Mouse (Mus musculus): ENCODE results near the gene Bmp2. TPM values are rescaled to one million over a fixed set of nuclear protein-coding genes. Genes with fewer than 3 reads are reported as not detected.

Bmp2 gene
- total RNA-seq, 2 experiments from 2014 or later: 2.1 to 2.5 TPM

DNA sequence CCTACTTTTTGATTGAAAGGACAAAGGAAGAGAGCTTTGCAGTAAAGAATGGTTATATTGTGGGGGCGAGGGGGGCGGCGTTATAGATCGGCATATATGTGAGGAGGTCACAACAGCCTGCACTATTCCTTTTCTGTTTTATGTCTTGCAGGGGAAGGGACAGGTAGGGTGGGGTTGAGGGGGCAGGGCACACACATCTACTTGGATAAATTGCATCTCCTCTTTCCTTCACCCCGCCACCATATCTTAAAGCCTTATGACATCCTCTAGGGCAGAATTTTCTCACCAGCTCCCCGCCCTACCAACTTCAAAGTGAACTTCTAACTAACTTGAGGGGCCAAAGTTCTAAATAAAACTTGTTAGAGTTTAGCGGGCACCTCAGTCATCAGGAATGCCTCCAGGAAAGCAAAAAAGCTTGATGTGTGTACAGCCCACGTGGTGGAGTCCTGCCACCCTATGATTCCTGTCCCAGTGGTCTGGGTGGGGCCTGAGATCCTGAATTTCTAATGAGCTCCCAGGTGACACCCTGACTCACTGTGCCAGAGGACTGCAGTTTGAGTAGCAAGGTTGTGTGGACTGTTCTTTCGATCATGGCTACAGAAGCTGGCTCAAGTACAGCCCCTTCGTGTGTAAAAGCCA lies 12.4 kb downstream of the Bmp2 start:
- DNase-seq (ENCODE audit: low spot score): no peak
- intact Hi-C loops (cut with DNase I): no loop called here

DNA sequence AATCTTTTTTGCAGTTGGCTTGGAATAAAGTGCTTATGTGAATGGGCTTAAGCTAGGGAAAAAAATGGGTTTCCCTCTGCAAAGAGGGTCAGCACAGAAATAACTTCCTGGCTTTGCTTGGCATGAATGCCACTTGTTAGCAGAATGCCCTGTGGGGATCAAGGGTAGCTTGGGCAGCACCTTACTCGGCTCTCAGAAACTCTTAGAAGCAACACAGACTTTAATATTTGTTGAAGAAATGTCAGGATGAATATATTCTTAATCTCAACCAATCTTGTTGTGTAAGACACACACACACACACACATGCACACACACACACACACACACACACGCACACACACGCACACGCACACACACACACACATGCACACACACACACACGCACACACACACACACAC lies 13.5 kb downstream of the Bmp2 start:
- no peak for DNase-seq (ENCODE audit: low spot score)
- intact Hi-C loops (cut with DNase I): no loop called here

DNA sequence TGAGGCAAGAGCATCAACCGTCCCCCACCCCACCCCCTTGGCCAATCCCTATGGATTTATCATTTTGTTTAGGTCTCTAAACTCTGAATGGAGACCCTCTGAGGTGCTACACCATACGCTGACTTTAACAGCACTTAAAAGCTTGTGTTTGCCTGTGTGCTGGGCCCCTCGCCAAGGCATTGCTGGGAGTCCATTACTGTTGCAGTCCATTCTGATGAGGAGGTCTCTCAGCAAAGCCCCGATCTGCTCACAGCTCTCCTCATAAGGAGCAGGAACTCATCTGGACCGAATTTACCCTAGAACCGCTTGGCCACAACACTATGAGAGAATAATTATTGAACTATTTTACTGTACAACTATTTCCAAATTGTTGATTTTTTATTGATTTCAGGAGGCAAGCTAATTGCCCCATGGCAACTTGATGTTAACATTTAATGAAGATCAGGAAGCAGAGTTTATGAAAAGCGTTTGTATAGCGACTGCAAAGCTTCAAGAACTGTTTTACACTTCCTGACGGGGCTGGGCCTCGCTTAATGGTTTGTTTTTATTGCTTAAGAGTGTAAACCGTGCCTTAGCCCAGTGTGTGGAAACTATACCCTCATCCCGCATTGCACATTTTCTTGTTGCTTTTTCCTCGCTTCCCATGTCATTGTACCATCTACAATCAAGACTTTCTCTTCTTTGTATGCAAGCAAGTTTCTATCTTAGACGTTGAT lies 14.2 kb downstream of the Bmp2 start:
- intact Hi-C loops (cut with DNase I): no loop called here
- DNase-seq (ENCODE audit: low spot score): no peak

DNA sequence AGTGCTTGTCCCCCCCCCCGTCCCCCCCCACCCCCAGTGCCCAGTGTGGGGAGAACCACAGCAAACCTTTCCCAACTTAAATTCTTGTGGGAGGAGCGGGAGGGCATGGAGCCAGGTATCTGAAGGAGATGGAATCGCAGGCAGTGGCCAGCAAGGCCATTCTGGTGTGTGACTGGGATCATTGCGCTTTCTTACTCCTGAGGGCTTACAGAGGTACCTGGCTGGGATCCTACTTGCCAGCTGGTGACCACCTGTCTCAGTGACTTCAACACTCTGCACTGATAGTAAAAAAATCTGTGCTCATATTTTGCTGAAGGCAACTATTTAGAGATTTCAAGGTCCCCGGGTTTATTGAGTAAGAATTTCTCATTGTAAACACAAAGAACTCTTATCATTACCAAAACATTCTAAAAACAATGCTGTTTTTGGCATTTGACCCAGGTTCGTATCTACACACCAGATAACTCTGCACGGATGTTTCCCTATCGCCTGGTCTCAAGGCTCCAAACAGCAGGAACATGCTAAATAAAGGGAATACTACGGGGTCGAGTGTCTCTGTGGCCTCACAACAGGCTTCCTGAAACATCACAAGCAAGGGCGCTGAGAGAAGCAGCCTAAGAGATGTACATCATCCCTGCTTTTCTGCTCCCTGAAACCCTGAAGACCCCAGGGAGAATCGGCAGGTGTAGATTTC lies 39.8 kb downstream of the Bmp2 start:
- no peak for DNase-seq (ENCODE audit: low spot score)
- intact Hi-C loops (cut with DNase I): no loop called here

Small RNAs within 50 kb of the gene (microRNA-seq; reads per million reads assigned to microRNA genes)
- gene Mir3090: not detected

Data from heart, postnatal 25 days (tissue).